Mouse (Mus musculus): ENCODE measurements around the gene Gfm2.

- TF ChIP-seq CTCF (IDR thresholded peaks at IDR 0.05; ENCODE audit: borderline replicate concordance, insufficient read depth, low read depth, low read length), result no peak
- no peak for TF ChIP-seq POLR2A (IDR thresholded peaks at IDR 0.05; ENCODE audit: borderline replicate concordance, insufficient read depth, low read length)
Measured at GRCm38 (mm10) chr13:97184168-97184567, 46.4 kb downstream of the Gfm2 start.

All from cerebellum, adult 2 months (tissue).